Mouse (Mus musculus) NIH3T3 (cell line): ENCODE data around the gene Ankrd11.
"Not testable (repeated sequence)": the region's sequence is repeated elsewhere in the genome, so short reads cannot be mapped to it uniquely, and the experiment has no call there.

Experiments used
- DNase-seq: peaks from one replicate; pipeline ENCODE4 v3.0.0-alpha.2; 2012; ENCODE audit warnings: low read depth

The Ankrd11 gene

DNA sequence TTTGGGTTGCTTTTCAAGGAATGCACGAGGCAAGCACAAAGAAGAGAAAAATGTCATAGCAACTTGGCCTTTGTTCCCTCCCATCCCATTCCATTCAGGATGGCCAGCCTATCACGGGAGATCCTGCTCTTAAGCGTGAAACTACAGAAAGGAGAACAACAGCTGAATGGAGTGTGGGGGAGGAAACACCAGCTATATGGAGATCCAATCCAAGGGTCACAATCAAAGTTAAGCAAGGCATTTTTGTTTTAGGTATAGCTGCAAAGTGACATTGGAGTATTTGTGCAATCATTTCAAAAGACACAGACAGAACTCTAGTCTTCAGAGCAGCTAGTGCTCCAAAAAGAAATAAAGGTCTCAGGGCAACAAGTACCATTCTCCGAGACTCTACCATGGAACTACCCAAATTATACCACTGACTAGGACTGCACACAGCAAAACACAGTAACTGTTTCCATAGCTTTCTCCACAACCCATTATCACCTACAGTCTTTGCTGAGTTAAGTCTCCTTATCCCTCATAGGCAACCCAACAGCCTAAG lies 1.9 kb downstream of the Ankrd11 start:
- peak; percentile 31 for DNase-seq

DNA sequence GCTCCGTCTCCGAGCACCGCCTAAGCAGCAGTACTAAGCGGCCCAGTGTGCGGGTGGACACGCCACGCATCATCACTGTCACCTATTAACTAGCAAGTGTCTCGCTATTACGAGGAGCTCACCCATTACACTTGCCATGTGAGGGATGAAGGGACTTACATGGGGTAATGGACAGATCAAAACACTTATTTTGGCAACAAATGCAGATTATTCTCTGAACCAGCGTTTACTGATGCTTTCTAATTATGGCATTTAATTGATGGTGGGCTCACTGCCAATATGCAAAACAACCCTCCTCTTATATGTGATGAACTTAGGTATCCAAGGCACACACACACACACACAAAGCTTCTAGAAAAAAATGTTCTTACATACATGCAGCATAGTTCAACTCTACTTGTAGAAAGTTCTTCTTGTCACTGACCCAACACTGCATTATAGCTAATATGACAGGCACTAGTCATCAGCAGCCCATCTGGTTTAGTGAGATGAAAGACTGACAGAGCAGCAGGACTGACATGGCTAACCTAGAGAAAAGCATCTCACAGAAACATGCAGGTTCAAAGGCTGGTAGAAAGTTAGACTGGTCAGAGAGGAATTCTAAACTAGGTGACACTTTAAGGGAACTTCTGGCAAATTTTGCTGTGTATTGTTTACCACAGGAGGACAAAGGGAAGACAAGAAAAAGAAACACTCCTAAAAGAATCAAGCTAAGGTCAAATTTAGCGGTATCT lies 2.5 kb downstream of the Ankrd11 start:
- DNase-seq = no peak

DNA sequence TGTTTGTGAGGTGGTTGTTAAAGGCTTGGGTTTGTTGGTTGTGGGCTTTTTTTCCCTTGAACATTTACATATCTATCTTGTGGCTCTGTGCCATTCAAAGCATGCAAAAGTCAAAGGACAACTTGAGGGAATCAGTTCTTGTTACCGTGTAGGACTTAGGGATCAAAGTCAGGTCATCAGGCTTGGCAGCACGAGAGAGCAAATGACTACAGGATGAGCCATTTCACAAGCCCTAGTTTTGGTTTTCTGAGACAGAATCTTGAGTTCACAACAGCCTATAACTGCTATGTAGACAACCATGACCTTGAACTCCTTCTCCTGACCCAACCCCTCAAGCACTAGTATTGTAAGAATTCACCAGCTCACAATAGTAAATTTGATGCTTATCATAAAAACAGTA lies 3.7 kb downstream of the Ankrd11 start:
- no peak for DNase-seq

DNA sequence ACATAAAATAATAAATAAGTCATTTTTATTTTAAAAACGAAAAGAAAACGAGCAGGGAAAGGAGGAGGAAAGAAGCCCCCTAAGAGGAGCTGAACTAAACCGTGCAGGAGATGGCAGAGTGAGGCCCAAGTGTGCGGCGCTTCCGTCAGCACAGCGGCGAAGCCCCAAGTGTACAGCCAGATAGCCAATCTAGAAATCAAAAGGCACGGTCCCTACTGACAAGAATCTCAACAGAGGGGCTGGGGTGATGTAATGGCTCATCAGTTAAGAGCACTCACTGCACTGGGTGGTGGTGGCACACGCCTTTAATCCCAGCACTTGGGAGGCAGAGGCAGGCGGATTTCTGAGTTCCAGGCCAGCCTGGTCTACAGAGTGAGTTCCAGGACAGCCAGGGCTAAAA lies 4.6 kb downstream of the Ankrd11 start:
- no peak for DNase-seq

DNA sequence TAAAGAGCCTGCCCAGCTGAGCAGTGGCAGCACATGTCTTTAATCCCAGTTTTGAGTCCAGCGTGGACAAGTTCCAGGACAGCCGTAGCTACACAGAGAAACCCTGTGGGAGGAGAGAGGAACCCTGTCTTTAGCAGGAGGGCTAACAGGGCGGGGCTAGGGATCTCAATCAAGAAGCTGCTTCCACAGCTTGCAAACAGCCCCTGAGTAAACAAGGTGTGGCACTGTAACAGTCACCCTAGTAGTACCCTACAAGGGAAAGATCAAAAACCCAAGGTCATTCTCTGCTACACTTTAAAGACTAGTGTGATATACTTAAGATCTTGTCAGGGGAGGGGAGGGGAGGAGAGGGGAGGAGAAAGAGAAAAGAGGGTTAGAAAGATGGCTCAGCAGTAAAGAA lies 5.1 kb downstream of the Ankrd11 start:
- DNase-seq = peak; percentile 43

DNA sequence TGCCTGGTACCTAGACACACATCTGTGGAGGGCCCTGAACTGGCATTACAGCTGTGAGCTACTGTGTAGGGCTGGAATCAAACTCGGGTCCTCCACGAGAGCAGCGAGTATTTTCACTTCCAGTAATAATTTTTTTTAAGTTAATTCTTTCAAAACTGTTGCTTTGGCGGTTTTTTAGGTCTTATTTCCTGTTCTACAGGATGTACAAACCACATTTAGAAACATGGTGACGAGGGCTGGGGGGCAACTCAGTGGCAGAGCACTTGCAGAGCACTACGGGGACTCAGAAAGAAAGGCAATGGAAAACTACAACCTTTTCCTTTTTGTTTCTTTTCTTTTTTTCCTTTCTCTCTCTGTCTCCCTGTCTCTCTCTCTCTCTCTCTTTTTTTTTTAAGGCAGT lies 7.9 kb downstream of the Ankrd11 start:
- no peak for DNase-seq

DNA sequence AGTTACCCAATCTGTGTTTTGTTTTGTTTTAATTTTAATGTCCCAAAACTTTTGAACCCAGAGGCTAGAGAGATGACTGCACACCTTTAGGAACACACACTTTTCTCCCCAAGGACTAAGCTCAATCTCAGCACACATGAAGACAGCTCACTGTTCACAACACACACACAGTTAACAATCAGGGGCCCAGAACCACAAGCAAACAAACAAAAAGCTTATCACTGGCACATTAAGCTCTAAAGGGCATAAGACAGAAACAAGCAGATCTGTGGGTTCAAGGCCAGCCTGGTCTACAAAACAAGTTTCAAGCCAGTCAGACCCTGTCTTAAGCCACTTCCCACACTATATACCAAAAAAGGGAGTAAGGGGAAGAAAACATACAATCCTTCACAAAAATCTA lies 8.6 kb downstream of the Ankrd11 start:
- no peak for DNase-seq

DNA sequence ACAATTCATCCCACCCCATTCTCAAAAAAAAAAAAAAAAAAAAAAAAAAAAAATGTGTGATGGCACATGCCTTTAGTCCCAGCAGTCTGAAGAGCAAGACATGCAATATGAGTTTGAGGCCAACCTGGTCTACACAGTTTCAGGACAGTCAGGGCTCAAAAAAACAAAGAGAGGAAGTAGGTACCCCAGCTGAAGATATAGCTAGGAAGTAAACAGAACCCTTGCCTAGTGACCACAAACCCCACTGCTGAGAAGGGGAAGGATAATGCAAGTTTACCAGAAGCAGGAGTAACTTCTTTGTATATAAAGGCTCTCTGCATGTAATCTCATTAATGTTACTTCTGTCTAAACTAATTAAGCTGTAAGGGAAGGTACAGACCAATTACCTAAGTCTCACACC lies 9.3 kb downstream of the Ankrd11 start:
- DNase-seq = no peak

DNA sequence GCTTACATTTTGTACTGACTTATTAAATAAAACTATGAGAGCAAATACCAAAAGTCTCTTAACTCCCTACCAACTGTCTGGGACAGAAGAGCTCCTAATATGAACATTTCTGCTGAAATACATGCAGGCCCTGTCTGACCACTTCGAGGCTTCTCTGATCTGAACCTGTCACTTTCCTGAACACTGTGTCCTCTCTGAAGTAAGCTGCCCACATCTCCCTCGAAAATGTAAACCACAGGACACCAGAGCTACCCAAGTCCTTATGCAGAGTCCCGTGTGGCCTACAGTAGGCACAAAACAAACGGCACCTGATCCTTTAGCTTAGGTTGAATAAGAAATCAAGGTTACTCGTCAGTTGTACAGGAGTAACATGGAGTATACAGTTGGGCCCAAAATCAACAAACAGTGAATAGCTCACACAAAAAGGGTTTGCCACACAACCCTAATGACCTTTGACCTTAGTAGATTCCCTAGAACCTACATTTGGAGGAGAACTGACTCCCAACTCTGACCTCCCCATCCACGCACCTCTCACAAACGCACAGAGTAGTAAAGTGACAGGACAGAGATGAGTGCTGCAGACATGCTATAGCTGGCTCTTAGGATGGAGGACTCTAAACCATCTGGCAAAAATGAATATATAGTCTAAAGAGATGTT lies 10.6 kb downstream of the Ankrd11 start:
- no peak for DNase-seq

DNA sequence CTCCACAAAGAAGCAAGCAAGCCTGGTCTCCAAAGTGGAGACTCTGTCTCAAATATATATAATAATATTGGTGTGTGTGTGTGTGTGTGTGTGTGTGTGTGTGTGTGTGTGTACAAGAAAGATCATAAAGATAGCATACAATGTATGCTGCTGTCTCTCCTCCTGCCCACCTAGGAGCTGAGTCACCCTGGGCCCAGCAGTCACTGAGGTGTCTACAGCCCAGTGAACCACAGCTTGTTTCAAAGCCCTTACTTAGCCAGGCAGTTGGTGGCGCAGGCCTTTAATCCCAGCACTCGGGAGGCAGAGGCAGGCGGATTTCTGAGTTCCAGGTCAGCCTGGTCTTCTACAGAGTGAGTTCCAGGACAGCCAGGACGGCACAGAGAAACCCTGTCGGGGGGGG lies 12.0 kb downstream of the Ankrd11 start:
- DNase-seq = not testable (repeated sequence)

DNA sequence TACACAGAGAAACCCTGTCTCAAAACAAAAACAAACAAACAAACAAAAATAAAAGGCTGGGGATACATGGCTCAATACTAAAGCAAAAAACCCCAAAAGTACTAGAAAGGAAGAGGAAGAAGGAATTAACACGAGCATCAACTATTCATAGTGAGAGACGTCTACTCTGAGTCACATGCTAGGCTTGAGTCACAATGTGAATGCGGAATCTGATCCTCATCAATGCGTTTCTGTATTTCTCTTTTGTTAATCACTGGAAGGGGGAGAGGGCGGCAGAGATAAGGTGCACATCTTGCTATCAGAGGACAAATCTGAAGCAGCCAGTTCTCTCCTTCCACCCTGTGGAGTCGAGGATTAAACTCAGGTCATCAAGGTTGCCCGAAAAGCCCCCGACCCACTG lies 14.3 kb downstream of the Ankrd11 start:
- DNase-seq = no peak

DNA sequence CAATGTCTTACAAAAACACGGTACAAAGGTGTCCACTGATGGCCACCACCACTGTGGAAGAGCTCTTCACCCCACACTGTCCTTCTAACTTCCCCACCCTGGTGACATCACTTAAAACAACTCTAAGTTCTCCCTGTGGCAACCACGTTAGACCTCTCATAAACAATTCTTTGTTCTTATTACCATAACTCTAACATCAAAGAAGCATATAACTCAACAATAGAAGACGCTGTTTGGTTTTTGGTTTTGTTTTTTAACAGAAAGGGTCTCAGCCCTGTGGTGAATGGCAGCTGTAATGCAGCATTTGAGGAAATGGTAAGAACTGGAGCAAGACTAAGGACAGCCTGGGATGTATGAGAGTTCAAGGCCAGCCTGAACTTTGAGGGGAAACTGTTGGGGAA lies 16.1 kb downstream of the Ankrd11 start:
- no peak for DNase-seq

DNA sequence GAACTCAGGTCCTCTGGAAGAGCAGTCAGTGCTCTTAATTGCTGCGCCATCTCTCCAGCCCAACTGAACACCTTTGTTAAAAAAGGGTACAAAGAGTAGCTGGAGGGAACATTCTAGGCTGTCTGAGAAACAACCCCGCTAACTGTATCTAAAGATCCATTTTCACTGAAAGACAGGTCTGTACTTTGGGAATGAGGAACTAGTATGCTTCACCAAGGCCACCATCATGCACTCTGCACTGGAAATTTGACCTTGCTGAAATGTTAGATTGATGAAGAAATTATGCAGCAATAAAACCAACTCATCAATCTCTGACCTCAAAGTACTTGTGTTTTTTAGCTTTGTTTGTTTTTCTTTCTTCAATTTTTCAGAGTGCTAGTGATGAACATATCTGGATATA lies 17.9 kb downstream of the Ankrd11 start:
- no peak for DNase-seq

DNA sequence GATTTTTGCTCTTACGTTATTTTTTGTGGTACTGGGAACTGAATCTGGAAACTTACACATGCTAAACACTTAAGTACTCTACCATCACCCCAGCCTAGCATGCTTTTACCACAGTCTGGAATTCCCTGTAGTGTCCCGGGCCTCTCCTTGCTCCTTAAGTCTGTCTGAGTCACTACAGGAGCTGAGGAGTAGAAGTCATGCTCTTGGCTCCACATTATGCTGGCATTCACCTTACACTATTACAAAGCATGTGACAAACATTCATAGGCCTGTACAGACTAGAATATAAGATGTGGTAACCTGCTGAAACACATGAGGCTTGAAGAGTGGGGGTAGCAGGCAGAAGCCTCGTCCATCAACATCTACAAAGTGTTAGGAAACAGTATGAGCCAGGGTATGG lies 19.4 kb downstream of the Ankrd11 start:
- DNase-seq = peak; percentile 77

DNA sequence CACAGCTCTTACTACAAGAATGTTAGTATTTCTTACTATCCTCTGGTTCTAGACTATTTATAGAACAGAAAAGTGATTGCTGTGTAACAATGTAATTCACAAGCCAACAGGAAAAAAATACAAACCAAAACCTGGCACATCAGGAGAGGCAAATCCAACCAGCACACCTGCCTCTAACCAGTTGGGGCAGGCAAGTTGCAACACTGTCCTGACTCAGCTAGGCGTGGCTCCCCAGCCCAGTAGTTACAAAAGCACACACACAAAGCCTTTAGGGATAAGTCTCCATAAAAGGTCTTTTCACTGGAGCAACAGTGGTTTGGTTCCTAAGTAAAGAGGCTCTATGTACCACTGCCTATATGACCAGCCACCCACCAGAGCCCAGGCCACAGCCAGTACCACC lies 20.8 kb downstream of the Ankrd11 start:
- DNase-seq = peak; percentile 80

DNA sequence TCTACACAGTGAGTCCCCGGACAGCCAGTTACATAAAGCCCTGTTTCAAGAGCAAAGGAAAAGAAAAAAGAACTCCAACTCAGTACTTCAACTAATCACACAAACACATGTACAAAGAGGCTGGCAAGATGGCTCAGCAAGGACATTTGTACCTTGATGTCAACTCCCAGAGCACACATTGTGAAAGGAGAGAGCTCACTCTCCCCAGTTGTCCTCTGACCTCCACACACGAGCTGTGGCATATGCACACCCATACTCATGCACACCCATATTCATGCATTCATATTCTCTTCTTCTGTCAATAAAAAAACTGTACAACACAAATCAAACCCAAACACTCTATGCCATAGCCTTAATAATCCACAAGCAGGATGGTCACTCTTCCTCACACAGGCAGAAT lies 21.2 kb downstream of the Ankrd11 start:
- no peak for DNase-seq

DNA sequence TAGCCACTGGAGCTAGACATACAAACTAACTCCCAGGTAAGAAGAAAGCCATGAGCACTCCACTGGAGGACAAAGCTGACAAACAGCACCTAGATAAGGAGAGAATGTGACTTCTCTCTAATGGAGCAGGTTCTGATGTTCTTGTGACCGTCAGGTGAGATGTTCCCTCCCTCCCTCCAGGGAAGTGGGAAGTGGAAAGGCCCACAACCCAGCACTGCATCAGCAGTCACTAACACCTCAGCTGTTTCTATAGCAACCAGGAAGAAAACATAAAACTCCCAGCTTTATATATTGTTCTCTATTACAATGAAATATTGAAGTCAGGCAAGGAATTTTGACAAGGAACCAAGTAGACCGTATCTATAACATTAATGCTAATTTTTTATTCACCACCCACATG lies 22.0 kb downstream of the Ankrd11 start:
- no peak for DNase-seq

DNA sequence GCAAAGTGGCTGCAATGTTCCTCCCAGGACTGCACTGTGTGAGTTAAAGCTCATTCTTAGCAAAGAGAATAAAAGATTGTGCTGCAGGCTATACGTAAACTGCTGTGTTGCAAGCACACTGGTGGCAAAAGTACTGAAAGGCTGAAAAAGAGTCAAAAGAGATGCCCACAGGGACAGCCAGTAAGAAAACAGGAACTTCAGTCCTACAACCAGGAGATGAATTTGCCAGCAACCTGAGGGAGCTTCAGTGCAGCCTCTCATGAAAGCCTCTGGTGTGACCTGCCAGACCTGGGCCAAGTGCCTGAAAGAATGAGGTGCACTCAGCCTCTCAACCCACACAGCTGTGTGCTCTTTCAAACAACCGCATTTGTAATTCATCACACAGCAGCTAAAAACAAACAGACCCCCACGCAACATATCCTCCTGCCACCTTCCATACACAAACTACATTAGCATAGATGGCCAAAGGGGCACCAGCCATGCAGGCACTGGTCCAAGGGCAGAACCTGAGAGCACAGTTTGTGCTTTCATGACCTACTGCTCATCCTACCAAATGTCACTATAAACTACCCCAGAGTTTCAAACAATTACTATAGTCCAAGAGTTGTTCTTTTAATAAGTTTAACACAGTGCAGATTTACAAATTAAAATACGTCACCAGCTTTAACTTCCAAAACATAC lies 23.5 kb downstream of the Ankrd11 start:
- no peak for DNase-seq

DNA sequence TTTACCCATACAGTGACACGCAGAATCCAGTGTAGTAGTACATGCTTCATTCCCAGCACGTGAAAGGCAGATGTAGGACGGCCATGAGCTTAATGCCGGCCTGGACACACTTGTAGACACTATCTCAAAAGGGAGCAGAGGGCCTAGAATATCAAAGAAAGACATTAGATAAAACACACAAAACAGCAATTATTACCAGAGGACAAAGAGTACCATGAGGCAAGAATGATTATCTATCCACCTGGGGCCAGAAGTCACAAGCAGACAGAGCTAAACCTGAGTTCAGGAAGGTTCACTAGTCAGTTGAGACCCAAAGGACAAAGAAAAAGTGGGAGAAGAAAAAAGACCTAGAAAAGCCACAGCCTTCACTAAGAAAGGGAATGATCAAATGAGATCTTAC lies 24.9 kb downstream of the Ankrd11 start:
- no peak for DNase-seq

DNA sequence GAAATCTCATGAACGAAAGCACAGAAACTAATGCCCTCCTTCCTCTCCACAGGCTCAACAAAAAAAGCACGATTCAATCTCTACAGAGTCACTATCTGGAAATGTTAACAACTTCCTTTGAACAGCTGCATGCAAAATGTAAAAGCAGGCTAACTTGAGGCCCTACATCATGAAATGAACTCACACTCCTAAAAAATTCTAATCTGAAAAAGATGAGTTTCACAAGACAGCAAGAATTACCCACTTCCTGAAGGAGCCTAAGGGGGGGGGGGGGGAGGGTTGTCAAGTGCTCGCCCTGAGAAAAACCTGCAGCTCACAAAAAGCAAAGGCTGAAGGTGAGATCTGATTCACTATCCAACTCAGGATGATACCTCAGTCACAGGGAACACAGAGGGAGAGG lies 27.0 kb downstream of the Ankrd11 start:
- no peak for DNase-seq

DNA sequence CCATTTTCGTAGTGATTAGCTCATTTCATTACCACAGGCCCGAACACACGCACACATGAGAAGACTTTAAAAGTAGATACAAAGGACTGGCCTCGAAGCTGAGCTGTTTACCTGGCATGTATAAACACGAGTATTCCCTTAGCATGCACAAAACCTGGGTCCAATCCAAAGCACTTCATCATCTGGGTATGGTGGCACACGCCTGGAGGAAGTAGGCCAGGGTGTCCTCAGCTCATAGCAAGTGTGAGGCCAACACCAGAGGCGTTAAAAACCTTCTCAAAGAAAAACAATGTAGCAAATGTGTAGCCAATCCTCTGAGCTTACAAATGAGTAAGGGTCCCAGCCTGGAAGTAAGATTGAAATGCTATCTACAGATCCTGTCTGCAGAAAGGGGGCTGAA lies 27.6 kb downstream of the Ankrd11 start:
- no peak for DNase-seq

DNA sequence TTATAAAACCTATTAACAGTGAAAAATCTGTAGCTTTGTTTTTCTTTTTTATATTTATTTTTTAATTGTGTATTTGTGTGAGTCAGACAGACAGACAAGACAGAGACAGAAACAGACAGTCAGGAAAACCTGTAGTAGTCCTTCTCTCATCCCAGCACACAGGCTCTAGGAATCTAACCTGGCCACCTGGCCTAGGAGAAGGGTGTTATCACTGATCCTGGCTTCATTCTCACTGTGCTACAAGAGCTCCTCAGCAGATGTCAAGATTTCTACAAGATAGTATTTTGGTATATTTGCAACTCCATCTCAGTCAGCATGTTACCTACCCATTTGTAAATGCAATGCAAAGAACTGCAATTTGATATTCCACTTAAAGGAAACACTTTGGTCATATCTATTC lies 30.8 kb downstream of the Ankrd11 start:
- no peak for DNase-seq

DNA sequence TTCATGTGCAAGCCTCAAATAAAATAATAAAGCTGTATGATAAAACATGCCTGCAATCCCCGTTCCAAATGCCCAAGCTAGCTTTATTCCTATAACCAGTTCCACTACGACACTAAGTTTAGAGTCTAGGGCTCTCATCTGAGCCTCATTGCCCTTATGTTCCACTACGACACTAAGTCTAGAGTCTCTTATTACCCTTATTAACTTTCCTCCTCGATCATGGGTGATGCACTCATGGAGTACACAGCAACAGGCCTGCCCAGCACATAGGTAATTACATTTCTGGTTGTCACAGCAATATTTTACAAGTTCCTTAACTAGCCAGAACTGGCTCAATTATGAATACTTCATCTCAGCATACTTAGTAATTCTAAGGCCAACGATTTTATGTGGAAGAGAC lies 36.3 kb downstream of the Ankrd11 start:
- DNase-seq = no peak
